Mouse (Mus musculus) WW6 (cell line): Measurements from ENCODE around the gene Hspa8.
"Not testable (repeated sequence)": the region's sequence is repeated elsewhere in the genome, so short reads cannot be mapped to it uniquely, and the experiment has no call there.

Experiments used
- DNase-seq: peaks from one replicate; pipeline ENCODE4 v3.0.0-alpha.2; 2013; ENCODE audit warnings: low read depth, low spot score

Hspa8 gene

DNA sequence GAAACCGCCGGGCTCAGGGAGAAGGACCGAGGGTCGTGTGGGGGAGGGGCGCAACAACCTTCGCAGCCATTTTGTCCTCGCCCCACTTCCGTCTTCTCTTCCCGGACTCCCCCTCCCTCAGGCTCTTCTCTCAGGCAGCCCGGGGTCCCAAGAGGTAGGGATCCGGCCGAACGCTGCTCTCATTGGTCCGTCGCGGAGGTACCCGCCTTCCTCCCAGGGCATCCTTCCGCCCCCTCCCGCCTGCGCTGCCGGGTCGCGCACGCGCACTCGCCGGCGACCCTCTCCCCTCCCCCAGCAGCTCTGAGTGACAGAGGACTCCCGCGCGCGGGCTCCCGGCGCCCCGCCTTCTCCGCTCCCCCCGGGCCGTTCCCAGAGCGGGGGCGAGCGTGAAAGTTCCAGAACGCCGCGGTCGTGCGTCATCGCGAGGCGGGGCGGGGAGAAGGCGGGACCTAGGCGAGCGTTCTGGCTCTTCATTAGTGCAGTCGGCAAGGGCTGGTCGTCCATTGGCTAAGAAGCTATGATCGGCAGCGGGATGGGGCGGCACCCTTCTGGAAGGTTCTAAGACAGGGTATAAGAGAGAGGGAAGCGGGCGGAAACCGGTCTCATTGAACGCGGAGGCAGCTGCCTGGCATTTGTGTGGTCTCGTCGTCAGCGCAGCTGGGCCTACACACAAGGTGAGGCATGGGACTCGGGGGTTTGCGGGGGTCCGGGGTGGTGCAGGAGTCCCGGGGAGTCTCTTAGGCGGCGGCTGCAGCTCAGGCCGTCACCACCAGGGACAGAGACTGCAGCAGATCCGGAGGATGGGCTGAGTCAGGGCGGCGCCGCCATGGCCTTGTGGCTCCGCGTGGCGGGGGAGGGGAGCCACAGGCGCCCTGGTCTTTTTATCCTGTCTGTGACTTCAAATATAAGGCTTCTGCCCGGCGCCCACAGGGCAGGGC is at the start of gene Hspa8:
TSS of gene Hspa8 (plus strand) at position 310 of the 938 bp plus-strand sequence.
- peak; percentile 97 for DNase-seq

DNA sequence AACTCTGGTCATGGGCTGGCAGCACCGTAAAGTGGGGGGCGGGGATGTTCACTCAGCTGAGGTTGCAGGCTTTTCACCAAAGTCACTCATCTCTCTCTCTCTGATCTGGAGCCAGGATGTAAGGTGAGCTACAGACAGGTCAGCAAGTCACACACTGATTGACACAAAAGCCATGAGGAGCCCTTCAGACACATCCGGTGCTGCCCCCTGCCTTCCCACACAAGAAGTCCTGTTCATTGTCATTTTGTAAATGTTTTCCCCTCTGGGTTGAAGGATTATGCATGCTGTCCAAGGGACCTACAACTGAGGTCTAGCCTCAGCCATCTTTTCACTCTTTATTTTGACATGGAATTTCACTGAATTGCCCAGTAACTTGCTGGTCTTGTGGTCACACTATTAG is 49.0 kb upstream of the Hspa8 start:
- DNase-seq = no peak

DNA sequence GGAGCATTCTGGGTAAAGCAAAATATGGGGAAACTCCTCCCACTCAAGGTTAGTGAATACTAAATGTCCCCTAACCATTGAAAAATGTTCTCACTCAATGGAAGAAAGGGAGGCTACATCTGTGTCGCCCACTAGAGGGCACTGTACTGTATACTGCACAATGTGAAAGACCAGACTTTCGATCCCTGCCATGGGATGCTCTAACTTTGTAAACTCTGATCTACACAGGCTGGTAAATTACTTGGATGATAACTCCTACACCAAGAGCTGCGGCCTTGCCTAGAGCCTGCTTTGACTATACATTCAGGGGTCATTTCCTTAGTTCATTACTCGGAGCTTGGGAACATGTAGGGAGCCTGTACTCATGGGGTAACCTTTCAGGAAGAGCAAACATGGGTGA is 44.4 kb upstream of the Hspa8 start:
- DNase-seq = peak; percentile 59

DNA sequence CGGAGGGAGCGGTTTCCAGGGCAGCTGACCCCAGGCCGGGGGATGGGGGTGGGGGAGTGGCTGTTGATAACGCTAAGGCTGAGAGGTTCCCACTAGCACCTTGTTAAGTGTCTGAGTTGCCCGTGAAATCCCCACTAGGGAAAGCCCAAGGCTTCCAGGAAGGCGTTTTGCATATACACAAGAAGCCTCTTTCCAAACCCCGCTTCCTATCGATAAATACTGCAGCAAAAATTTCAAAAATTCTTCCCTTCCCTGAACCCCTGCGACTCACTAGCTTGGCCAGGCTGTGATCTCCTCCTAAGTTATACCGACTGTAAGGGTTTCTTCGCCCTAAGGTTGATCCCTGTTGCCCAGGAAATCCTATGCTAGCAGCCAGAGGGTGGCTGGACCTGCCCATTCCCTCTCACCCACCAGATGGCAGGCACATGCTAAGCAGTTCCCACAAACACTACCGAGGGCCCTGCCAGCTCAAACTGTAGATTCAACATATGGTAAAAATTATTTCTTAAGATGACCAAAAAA is 43.6 kb upstream of the Hspa8 start:
- no peak for DNase-seq

DNA sequence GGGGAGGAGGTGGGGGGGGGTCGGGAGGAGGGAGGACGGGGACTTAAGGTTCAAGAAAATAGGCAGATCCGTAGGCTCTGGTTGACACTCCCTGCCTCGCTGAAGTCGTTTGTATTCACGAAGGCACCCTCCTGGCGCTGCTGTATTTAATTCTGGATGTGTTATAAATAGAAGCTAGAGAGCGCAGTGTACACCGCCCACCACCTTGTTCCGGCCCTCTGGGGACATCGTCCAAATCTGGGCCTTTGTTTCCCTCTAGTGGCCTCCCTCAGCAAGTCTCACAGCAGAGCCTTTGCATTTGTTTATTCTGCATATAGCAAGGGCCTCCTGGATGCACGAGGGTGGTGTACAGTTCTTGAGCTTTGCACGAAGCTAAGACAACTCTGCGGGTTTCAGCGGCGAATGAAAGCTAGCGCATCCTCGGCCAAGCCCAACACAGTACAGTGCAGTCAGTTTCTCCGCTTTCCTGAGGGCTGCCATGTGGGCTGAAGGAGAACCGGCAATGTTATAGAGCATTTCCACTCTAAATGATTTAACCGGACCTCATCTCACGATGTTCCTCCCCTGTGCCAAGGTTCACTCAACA is 43.0 kb upstream of the Hspa8 start:
- DNase-seq = no peak

DNA sequence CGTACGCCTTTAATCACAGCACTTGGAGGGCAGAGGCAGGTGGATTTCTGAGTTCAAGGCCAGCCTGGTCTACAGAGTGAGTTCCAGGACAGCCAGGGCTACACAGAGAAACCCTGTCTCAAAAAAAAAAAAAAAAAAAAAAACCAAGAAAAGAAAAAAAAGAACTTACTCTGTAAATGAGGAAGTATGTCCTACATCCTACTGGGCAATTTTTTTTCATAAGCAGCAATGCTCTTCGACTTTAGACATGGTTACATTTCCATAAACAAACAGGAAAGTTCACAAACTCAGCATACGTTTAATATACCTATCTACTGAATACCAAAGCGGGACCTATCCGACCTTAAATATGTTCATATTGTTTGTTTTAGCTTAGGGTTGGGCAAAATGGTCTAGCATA is 38.4 kb upstream of the Hspa8 start:
- DNase-seq = no peak

DNA sequence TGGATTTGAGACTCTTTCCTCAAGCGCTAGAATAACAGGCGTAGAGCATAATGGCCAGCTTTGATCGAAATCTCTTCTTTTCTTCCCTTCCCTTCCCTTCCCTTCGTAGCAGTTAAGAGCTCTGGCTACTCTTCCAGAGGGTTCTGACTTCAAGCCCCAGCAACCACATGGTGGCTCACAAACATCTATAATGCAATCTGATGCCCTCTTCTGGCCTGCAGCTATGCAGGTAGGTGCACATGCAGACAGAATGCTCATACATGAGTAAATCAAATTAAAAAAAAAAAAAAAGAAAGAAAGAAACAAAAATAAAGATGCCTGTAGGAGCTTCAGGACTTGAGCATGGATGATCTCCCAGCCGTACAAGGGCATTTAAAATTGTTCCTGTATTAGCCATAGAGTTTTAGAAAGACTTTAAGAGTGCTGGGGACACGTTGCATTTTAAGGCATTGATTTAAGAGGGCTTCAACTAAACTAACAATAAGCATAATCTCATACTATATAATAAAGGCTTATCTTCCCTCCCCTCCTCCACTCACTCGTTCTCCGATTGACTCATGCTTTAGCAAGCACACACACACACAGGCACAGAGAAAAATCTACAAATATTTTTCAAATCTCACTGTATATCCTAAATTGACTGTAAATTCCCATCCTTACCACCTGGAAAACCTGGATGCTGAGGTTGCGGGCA is 35.8 kb upstream of the Hspa8 start:
- no peak for DNase-seq

DNA sequence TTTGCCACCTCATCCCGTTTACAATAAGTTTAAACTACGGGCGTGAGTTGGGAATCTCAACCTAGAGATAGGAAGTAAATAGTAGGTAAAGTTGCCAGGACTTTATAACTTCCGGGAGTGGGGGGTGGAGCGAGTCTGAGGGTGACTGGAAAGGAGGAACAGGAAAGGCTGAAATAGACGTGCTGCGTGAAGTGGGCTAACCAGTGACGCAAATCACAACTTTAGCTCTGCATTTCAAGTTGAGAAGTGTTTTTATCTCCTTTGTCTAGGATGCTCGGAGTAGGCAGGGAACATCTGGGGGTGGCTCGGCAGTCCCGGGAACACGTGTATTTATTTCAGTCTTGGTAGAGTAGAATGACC is 35.2 kb upstream of the Hspa8 start:
- no peak for DNase-seq

DNA sequence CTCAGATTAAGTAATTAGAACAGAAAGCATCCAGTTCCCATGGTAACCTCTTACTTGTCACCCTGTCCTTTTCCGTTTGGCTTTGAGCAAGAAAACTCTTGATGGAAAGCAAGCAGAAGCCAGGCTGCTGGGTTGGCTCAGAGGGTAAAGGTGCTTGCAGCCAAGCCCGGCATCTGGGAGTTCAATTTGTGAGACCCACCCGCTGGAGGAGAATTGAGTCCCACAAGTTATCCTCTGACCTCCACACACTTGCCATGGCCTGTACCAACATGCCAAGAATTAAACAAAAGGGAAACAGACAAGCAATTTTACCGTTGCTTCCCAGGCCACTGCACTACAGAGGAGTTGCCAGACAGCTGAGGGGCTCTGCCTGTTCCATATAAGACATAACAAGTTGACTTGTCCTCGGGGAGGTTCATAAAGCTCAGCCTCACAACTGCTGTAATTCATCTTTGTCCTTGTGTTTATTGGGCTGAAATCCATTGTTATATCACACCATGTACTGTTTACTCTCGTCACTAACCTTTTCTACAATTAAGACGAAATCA is 34.7 kb upstream of the Hspa8 start:
- no peak for DNase-seq

DNA sequence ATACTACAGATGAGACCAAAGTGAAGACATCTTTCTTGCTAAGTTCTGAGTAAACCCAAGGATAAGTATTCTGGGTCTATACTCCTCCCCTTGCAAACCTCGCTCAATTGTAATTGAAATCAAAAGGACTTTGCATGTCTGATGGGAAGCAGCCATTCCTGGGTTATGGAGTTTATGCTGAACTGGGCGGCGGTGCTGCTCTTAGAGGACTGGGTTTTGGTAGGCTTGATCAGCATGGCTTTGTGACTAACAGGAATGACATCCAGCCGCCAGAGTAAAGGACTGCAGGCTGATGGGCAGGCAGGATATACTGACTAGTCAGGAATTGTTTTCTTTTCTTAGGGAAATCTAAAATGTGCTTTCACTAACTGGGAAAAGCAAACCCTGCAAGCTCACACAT is 32.8 kb upstream of the Hspa8 start:
- no peak for DNase-seq

DNA sequence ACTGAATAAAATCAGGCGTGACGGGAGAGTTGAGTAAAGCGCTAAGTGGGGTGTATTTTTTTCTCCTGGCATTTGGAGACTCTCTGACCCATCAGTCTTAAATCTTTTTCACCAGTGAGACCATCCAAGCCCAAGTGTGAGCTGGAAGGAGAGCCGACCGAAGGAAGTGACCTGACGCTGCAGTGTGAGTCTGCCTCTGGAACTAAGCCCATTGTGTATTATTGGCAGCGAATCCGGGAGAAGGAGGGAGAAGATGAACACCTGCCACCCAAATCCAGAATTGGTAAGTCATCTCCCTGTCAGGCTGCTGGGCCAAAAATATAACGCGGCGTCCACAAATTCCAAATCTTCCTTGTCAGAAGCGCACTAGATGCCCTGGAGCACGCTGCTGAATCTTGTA is 28.5 kb upstream of the Hspa8 start:
- DNase-seq = no peak

DNA sequence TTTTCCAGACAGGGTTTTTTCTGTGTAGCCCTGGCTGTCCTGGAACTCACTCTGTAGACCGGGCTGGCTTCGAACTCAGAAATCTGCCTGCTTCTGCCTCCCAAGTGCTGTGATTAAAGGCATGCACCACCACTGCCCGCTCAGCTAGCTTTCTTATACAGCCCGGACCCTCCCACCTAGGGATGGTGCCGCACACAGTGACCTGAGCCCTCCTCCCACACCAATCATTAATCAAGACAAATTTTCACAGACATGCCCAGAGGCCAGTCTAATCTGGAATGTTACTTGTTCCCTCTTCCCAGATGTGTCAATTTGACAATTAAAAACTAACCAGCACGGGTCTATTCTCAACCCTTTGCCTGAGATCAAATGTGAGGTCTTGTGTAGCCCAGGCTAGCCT is 27.6 kb upstream of the Hspa8 start:
- not testable (repeated sequence) for DNase-seq

DNA sequence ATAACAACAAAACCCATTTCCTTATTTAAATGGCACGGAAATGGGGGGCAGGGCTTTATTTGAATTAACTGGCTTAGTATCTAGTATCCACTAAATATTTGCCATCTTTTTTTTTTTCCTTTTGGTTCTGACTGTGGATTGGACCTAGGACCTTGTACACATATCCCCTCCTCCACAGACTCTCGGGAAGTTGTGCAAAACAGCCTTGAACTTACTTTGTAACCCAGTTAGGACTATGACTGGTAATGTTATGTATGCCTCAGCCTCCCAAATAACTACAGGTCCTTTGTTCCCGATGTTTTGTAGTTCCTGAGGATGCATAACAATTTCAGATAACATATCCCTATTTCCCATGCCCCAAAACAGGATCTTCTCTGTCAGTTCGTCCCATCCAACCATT is 26.9 kb upstream of the Hspa8 start:
- no peak for DNase-seq

DNA sequence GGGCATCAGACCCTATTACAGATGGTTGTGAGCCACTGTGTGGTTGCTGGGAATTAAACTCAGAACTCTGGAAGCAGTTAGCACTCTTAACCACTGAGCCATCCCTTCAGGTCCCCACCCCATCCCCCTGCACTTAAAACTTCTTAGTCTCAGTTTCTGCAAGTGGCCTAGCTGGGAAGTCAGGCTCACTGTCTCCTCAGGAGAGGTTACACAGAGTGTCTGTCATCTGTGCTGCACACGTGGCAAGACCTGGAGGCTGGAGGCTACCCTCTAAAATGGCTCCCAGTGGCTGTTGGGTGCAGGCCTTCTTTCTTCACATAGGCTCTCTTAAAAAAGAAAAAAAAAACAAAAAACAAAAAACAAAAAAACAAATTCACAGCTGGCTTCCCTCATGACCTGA is 24.7 kb upstream of the Hspa8 start:
- DNase-seq = no peak

DNA sequence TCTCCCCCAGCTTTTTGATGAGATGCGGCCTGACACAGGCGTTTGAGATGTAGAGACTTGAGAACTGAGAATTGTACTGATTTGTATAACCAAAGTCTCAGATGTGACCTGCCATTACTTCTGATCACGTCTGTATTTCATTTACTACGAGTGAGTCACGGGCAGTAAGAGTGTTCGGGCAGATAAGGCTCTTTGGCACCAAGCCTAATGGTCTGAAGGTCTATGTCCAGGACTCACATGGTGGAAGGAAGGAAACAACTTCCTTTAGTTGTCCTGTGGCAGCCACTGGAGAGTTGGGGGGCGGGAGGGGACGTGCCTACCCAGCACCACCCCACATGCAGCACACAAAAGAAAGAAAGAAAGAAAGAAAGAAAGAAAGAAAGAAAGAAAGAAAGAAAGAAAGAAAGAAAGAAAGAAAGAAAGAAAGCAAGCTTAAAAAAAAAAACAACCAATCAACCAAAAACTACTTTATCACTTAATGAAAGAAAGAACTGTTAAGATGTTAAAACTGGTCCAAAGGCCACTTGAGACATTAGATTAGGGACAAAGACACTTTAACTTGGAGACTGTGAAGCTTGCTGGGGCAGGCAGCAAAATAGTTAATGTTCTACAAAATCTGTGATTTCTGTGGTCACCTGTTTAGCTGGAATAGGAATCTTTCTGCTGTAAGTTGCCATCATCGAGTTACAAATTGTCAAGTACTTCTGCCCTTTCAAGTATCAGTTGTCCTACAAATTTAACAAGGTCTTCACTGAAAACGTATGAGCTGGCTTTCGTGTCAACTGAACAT is 24.1 kb upstream of the Hspa8 start:
- DNase-seq = no peak

DNA sequence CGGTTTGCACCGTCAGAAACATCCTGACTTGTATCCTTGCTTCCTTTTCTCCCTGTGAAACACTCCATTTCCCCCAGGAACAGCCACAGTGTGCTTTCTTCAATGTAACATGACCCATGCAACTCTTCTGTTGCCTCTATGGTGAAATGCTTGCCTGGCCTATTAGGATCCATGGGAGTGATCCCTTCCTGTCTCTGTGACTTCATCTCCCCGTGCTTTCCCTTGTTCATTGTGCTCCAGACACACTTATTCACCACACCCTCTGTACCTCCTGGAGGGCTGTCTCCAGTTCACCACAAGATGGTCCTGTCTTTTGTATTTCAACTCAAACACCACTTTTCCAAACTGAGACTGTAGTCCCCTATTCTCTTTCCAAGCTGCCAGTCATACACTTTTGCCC is 20.7 kb upstream of the Hspa8 start:
- no peak for DNase-seq

DNA sequence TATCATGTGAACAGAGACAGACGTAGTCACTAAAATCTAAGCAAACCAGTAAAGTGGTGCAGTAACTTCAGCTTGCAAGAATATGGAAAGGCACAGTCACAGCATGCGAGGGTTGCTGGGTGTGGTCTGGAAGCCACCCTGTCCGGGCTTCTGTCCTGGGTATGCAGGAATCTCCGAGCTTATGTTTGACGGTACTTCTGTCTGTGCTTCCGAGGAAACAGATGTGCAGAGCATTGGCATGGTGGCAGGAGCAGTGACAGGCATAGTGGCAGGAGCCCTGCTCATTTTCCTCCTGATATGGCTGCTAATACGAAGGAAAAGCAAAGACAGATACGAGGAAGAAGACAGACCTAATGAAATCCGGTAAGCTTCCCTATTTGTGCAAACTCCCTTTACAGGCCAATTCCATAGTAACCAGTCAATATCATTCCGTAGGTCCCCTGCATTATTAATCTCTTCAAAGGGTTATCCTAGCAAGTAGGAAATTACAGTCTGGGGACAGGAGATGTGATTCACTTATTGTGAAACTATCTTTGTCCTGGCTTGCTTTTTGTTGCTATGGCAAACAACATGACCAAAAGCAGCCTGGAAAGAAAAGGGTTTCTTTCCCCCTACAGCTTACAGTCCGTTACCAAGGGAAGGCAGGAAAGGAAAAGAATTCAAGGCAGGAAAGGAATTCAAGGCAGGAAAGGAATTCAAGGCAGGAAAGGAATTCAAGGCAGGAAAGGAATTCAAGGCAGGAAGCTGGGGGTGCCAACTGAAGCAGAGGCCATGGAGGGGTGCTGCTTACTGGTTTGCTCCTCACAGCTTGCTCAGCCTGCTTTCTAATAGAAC is 19.7 kb upstream of the Hspa8 start:
- DNase-seq = no peak

DNA sequence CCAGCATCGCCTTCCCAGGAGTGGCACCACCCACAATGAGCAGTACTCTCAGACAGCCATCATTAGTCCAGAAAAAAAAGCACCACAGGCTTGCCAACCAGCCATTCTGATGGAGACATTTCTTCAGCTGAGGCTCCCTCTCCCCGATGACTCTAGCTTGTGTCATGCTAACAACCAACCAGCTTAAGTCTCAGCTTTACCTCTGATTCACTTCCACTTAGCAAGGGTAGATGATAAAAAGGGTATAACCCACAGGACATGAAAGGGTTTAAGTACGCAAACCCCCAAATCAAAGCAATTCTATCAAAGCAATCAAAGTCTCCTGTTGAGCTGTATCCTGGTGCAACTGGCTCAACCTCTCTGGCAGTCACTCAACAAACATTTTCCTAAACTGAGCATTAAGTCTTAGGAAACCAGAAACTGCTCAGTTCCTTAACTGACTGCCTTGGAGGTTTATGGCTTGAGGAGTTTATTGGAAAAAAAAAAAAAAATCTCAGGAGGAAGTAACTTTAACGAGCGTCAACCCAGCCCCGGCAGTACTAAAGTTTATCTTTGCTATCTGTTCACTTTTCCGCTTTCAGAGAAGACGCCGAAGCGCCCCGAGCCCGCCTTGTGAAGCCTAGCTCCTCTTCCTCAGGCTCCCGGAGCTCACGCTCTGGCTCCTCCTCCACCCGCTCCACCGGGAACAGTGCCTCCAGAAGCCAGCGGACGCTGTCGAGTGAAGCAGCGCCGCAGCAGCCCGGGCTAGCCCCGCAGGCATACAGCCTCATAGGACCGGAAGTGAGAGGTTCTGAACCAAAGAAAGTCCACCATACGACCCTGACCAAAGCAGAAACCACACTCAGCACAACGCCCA is 18.8 kb upstream of the Hspa8 start:
- no peak for DNase-seq

DNA sequence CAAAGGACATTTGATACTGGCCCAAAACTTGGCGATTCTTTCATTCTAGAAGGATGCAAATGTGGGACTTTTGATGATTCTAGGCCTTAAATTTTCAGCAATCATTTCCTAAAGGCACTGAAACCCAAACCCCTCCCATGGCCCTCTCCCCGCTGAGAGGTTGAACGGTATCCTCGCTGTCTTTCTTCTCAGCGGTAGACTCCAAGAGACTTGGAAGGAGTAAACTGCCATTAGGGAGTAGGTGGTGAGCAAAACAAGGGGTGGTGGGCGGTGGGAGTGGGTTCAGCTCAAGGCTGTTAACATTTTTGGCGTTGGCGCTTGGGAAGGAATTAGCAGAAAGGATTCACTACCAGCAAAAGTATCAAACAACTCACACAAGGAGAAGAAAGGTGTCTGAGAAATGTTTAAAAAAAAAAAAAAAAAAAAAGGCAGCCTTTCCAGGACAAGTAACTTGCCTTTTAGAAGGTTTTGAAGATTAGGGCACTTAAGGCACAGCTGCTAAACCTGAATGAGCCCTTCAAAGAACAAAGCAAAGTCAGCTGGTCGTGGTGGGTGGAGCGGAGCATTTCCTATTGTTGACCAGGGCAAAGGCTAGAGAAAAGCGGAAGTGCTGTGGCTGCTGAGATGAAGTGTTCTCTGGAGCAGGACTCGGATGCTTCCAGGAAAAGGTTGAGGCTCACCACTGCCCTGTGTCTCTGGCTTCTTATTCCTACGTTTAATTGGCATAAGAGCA is 17.0 kb upstream of the Hspa8 start:
- no peak for DNase-seq
